Mouse (Mus musculus) heart, adult 11 months (tissue): ENCODE results near the gene Bnip3.

Source experiments
- DNase-seq: peaks from one replicate; pipeline ENCODE4 v3.0.0; 2022

Gene Bnip3

DNA sequence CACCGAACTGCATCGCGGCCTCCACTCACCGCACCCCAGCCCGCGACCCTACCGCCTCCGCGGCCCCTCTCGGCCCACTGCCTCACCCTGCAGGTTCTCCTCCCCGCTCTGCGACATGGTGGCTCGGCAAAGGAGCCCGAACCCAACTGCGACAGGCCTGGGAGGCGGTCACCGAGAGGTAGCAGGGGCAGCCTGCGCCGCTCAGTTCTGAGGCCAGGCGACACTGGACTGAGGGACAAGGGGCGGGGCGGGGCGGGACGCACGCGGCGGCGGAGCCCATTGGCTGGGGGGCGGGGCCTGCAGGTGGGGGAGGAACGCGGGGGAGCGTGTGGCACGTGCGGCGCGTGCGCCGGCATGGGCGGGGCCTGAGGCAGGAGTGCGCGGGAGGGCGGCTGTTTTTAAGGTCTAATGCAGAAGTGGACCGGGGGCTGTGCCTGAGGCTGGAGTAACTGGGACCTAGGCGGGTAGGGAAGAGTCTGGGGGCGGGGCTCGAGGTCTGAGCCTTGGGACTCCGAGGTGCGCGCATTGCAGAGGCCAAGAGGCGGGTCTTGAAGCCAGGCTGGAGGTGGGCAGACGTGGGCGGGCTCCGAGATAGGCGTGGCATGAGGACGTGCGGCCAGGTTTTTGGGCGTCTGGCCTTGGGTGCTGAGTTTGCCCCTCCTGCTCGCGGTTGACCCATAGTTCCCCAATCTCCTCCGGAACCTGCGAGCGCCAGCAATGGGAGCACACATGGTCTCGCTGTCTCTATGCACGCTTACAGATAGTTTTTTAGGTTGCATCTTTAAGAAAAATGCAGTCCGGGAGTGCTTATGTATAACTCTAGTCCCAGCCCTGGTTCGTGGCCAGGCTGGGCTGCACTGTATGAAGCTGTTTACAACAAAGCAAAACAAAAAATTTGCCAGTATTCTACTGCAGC lies at the start of gene Bnip3:
Gene Bnip3, minus strand, starts transcription at position 243 of the 916 bp plus-strand sequence.
- DNase-seq, result peak; percentile 99

DNA sequence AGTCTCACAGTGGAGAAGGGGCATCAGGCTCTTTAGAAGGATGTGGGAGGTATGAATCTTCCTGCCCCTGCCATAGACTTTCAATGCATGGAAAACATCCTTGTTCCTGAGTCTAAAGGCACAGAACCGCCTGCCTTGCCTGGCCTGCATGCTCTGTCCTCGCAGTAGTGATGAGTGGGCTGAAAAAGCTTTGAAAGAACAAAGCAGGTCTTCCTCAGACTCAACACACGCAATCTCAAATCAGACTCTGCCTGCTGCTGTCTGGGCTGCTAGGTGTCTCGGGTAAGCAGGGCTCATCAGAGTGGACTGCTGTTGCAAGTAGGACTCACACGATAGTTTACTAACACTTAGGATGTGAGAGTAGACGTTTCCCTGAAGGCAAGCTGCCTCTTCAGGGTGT lies 47.8 kb upstream of the Bnip3 start:
- no peak for DNase-seq

DNA sequence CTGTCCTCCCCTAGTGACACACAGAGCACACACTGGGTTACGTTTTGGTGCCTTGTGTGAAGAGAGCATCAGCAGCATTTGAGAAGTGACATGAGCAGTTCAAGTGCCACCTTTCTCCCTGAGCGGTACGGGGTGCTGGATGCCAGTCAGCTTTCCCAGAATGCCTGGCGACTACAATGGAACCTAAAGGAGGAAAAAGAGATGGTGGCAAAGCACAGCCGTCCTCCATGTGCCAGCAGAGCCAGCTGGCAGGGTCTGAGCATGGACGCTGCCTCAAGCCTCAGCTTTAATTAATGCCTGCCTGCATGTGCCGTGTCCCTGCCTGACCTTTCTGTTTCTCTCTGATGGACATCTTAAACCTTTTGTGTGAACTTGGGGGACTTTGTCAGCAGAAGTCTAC lies 46.5 kb upstream of the Bnip3 start:
- DNase-seq, result no peak

DNA sequence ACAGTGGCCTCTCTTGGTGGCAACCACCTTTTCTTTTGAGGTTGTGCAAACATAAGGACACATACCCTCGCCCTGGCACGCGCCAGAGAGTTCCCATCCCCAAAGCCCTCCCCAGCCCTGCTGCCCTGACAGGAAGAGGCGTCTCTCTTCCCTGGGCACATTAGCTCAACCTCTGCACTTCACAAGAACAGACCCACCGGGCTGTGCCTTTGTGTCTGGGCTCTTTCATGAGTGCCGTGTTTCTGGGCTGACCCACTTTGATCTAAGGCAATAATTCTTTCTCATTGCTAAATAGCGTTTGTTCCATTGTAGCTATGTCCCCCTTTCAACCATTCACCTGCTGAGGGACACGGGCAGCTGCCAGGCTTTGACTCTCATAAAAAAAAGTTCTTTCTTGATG lies 39.0 kb upstream of the Bnip3 start:
- DNase-seq, result no peak

DNA sequence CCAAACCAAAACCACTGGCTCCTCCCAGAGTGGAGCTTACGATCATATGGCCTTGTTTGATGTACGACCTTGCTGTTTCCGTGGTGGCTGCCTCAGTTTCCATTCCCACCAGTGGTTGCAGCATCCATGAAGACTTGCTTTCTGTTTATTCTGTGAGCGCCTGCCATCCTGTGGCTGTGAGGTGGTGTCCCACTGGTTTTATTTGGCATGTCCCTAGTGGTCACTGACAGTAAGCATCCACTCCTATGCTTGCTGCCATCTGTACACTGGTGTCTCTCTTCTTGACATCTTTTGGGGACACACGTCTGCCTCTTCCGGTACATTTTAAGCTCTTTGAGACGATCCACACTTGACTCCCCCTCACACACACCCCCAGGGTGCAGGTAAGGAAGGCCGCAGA lies 38.4 kb upstream of the Bnip3 start:
- peak; percentile 53 for DNase-seq

DNA sequence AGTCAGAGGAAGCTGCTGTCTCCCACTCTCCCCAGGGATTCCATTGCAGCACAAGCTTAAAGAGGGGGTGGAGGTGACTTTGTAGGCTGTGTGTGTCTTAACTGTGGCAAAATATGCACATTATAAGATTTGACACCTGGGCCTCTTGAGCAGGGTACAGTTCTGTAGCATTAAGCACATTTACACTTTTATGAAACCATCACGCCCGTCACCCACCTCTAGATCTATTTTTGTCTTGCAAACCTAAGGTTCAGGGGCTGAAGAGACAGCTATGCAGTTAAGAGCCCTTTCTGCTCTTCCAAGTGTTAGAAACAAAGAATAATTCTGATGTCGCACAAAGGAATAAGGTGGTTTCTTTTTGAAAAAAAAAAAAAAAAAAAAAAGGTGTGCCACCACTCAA lies 36.3 kb upstream of the Bnip3 start:
- peak; percentile 74 for DNase-seq

DNA sequence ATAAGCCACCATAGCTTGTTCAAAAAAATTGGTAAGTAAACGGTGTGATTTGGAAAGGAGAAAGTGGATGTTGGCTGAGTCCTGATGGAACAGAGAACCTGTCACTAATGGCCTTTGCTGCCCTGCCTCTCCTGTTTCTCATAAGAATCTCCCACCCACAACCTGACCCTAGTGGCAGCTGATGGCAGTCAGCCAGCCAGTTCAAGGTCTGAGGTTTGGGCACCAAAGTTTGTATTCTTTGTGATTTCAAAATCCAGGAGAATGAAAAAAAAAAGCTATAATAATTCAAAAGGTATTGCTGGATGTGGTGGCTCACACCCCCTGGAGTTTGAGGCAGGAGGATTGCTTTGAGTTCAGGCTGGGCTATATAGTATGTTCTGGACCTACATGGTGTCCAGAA lies 33.0 kb upstream of the Bnip3 start:
- DNase-seq, result no peak

DNA sequence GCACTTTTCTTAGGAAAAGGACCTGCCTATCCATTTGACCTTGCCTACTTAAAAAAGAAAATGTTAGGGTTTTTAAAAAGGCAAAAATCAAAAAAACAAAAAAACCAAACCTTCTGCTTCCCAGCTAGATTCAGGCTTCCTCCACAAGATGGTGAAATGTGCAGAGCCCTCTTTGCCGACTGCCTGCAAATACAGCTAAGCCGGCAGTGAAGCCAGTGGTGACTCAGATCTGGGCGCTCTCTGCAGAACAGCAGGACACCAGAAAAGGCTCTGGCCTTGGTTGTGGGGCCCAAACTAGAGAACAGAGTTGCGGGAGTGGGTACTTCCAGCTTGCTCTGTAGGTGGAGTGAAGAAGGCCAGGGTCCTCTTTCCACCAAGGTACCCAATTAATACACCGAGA lies 32.3 kb upstream of the Bnip3 start:
- DNase-seq, result no peak

DNA sequence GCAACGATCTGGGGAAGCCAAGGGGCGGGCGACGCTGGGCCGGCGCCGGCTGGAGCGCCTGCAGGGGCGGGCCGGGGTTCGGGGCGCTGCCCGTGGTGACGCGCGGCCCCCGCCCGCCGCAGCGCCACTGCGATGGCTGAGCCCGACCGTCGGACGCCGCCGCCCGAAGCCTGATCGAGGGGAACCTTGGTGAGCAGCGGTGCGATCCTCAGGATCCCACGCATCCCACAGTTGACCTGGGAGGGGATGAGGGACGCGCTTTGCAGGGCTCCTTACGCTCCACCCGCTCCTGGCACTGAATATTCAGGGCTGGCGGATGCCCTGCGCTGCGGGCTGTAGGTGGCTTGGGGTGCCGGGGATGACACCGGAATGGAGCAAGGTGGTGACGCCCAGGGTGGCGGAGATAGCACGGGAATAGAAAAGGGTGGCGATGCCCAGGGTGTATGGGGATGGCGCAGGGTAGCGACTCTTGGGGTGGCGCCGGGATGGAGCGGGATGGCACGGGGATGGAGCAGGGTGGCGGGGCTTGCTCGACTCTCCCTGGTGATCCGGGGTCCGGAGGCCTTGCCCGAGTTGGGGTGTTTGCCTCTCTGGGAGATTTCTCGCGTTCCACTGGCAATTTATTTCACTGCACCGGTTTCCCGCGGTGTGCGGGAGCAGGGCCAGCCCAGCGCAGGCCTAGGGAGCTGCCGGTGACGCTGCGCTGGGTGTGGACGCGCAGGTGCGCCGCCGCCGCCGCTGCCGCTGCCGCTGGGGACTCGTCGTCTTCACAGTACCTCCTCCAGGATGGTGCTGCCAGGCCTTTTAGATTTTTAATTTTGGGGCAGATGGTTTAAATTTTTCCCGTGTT lies 31.5 kb upstream of the Bnip3 start, which contains the start of gene Jakmip3:
Gene Jakmip3, plus strand, starts transcription at position 119 of the 850 bp plus-strand sequence.
- DNase-seq, result peak; percentile 88

DNA sequence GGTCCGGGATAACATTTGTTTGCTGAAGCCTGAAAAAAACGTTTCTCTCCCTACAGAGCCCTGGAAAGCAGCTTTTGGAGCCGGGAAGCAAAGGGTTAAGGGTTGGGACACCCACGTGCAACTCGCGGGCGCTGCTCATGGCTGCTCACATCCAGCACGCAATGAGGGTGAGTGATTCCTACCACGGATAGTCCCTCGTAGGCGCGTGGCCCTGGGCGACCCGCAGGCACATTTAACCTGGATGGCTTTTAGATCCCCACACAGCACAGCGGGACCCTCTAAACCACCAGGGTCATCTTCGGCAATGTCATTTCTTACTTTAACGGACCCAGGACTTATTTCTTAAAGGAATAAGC lies 30.9 kb upstream of the Bnip3 start:
- peak; percentile 75 for DNase-seq

DNA sequence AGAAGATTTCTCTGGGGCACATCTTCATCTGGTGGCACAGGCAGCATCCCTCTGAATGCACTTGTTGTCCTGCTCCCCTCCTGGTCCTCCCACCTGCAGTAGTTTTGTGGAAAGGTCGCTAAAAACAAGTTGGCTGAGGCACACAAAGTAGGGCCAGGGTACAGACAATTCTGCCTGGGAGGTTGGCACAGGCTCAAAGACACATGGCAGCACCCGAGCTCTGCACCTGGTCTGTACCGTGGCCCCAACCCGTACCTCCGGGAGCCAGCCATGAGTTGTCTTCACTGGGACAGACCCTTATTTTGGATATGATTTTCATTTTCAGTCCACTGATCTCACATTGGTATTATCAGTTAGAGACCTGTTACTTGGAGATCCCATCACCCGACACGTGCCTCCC lies 29.7 kb upstream of the Bnip3 start:
- DNase-seq, result peak; percentile 64

DNA sequence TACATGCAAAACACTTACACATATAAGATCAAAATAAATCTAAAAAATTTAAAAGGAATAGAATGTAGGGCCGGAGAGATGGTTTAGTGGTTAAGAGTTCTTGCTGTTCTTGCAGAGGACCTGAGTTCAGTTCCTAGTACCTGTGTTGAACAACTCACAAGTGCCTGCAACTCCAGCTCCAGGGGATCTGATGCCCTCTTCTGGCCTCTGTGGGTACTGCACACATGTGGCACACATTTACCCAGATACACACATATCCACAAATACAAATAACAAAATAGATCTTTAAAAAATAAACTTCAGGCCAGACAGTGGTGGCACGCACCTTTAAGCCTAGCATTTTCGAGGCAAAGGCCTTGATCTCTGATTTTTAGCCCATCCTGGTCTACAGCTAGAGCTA lies 25.2 kb upstream of the Bnip3 start:
- DNase-seq, result no peak

DNA sequence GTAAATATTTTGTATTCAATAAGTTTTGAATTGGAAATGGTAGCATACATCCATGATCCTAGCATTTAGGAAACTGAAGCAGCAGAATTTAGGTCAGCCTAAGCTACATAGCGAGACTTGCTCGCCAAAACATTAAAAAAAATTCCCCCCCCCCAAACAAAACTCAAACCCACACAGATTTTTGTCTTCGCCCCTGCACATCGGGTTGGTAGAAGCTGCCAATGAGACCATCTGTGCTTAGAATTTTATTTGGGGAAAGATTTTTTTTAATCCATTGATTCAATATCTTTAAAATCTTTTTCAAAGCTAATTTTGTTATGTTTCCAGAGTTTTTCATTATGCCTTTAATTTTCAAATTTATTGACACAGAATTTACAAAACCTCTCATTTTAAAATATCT lies 19.1 kb upstream of the Bnip3 start:
- no peak for DNase-seq

DNA sequence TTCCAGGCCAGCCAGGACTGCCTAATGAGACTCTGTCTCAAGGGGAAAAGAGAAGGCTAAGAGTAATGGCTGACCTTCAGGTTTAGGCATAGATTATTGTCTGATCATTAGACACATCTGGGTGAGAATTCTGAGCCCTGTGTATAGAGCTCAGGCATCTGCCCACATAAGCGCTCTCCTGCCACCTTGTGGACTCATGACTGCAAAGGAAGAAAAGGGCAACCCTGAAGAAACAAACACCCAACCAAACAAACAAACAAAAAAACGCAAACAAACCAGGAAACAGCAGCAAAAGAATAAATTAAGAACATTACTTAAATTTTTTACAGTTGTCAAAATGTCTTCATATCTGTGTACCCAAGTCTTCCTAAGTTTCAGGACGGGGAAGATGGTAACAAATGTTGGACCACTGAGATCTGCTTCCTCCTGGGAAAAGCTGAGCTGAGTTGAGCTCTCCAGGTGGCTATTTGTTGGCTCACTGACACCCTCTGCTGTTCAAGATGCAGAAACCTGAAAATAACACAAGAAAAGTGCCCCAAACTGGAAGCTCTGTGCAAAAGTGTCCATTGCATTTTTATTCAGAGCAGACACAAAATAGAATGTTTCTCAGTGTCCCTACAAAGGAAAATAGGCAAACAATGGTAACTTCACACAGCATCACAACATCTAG lies 14.6 kb upstream of the Bnip3 start:
- peak; percentile 78 for DNase-seq

DNA sequence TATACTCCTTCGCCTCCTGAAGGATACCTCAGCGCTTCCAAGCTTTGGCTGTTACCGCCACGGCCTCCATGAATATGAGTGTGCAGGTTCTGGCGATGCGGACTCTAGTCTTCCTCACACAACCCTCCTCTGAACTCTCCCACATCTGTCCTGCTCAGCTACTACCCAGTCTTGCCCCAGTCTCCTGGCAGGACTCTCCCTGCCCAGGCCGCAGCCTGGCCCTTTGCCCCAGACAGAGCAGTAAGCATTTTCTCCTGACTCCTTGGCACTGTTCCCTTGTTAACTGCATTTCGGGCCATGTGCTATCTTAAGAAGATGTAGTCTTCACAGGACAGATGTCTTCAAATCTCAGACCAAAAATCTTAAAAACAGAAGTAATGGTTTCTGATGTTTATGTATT lies 12.3 kb upstream of the Bnip3 start:
- peak; percentile 85 for DNase-seq

DNA sequence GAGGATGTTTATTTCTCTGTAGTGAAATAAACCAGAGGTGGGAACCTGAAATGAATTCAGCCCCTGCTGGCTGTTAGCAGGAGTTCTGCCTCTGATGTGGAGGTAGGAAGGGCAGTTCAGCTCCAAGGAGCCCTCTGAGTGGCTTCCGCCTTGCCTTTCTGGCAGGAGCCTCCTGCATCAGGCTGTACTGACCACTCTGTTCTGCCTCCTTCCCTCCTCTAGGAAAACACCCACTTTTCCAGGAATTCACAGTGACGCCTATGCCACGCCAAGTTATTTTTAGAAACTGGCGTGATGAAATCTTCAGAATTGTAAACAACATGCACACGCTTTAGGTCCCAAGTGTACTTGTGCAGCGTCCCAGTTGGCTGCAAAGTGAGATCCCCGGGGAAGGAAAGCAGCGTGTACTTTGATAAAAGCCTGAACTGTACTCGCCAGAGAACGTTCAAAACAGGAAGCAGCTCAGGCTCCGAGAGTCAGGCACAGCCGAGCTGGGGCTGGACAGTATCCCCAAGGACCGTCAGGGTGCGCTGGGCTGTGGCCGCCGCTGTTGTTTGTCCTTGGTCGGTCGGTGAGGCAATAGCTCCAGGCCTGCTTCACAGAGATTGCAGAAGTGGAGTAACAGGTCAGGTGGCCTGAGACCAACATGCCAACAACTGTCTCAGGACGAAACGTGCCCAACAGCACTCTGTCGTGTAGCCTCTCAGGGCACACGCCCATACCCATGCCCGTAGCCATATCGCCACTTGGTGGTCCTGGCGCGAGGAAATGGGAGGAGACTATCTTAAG lies 10.0 kb upstream of the Bnip3 start:
- DNase-seq, result peak; percentile 99

DNA sequence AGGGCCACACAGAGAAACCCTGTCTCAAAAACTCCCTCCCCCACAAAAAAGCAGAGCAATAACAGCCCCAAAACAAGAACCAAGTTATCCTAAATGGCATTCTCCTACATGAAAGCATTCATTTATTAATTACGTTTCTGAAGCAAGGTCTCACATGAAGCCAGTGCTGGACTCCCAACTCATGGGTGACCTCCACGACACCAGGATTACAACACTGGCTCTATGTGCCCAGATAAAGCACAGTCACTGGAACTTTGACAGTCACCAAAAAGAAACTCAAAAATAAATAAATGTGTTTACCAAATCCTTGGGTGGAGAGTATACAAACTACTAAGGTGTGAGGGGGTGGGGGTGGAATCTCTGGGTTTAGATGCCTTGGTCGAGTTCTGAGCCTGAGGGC lies 4.3 kb upstream of the Bnip3 start:
- no peak for DNase-seq

DNA sequence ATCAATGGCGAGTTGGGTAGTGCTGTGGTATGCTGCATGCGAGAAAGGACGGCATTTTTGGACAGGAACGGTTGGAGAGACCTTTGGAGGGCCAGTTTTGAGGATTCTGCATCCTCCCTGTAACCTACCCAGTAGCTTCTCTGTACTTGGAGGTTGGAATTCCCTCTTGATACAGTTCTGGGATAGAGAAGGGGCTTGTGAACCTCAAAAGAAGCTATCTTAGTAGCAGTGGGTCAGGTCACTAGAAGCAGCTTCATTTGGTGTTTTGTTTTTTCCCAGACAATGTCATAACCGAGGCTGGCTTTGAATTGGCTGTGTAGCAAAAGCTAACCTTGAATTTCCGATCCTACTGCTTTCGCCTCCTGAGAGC lies 859 bp upstream of the Bnip3 start:
- DNase-seq, result no peak

DNA sequence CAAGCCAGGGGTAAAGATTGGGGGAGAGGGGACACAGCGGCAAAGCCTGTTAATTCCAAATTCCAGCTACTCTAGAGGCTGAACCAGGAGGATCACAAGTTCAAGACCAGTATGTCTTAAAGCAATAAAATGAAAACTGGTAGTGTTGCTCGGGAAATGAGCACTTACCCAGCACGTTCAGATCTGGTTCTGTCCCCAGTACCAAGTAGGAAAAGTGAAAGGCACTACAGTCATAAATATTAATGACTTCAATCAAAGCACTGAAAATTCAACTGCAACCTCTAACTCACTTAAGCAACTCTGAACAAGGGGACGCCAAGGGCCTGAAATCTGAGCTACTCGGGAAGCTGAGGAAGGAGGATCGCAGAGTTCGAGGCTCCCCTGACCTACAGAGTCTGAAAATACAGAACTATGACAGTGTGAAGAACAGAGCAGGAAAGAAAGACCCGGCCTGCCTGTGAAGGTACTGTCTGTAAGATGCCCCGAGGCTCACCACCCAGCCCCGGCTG lies 497 bp downstream of the Bnip3 start:
- DNase-seq, result peak; percentile 85

DNA sequence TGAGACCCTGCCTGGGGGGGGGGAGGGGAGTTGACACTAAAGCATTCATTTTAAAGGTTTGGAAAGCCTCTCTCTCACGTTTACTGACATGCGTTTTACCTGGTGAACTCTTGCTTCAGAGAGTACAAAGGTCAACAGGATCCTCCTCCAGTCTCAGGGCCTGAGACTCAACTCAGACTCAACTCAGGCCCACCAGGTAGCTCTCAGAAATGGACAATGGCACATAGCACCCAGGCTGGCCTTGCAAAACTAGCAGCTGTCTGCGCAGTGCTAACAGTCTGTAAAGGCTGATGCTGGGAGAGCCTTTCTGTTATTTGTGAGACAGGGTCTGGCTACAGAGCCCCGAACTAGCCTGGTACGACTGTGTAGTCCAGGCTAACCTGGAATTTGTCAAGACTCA lies 1.3 kb downstream of the Bnip3 start:
- DNase-seq, result no peak

DNA sequence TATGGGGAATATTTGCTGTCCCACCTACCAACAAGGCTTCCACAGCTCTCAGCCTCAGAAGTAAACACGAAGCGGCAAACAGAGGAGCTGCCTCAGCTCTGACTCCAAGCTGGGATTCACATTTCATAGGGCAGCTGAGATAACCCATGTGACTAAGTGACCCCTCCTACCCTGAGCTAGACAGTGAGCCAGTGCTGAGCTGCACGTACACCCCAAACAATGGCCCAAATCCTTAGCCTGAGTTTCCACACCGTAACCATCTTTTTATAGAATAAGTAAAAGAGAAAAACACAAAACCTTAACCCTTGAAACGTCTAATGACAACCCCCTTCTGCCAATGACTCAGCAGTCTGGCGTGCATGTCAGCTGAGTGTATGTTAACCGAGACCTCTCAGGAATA lies 2.3 kb downstream of the Bnip3 start:
- DNase-seq, result peak; percentile 98

DNA sequence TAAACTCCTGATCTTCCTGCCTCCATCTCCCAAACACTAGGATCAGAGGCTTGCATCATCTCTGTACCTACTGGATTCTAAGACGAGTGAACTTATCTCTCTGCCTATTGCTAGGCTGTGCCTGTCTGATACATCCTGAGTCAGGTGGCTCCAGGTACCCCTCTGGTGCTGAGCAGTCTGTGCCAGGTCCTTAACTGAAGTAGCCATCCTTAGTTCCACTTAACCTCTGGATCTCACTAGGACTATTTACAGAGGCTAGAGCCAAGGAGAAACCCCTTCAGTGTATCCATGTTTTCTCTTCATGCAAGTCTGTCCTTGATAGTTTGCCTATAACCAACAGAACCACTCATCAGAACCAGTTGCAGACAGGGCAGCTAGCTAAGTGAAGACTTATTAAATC lies 2.9 kb downstream of the Bnip3 start:
- DNase-seq, result no peak
